Mouse (Mus musculus): ENCODE data around the gene Ascc2.
A peak's percentile ranks its signal among the peaks of the same experiment; 100 is the strongest.
"Not testable (repeated sequence)": the region's sequence is repeated elsewhere in the genome, so short reads cannot be mapped to it uniquely, and the experiment has no call there.

The Ascc2 gene

GRCm38 (mm10) chr11:4685510-4685909, 48.0 kb downstream of the Ascc2 start:
- DNase-seq: peak in 1 of 2 experiments; percentile 7

- peak in 1 of 2 experiments; percentile 5 for DNase-seq
Observed at GRCm38 (mm10) chr11:4687027-4687426, 49.5 kb downstream of the Ascc2 start.

- no peak for DNase-seq
Observed at GRCm38 (mm10) chr11:4687874-4688273, 50.3 kb downstream of the Ascc2 start.

- no peak for DNase-seq
Observed at GRCm38 (mm10) chr11:4688632-4689380, 51.3 kb downstream of the Ascc2 start.

- DNase-seq: no peak
Observed at GRCm38 (mm10) chr11:4690353-4690752, 52.8 kb downstream of the Ascc2 start.

- no peak for DNase-seq
Observed at GRCm38 (mm10) chr11:4691213-4691612, 53.7 kb downstream of the Ascc2 start.

- peak in 1 of 2 experiments; percentile 35 for DNase-seq
Observed at GRCm38 (mm10) chr11:4692162-4692561, 54.6 kb downstream of the Ascc2 start.

- peak; percentile 57 to 68 for DNase-seq
Observed at GRCm38 (mm10) chr11:4697043-4697983, 59.8 kb downstream of the Ascc2 start.

- no peak for DNase-seq
Observed at GRCm38 (mm10) chr11:4700726-4701125, 63.2 kb downstream of the Ascc2 start.

GRCm38 (mm10) chr11:4703688-4704071, 66.1 kb downstream of the Ascc2 start:
- DNase-seq: peak in 1 of 2 experiments; percentile 40

- DNase-seq: peak; percentile 96
Observed at GRCm38 (mm10) chr11:4704072-4704964, 66.8 kb downstream of the Ascc2 start, which contains the start of the genes Uqcr10 and Zmat5. Gene Uqcr10, minus strand, starts transcription at chr11:4704342. Gene Zmat5, plus strand, starts transcription at chr11:4704678.

- DNase-seq: no peak
Observed at GRCm38 (mm10) chr11:4705178-4705577, 67.6 kb downstream of the Ascc2 start.

GRCm38 (mm10) chr11:4710188-4710587, 72.6 kb downstream of the Ascc2 start:
- not testable (repeated sequence) for DNase-seq

GRCm38 (mm10) chr11:4712822-4713221, 75.3 kb downstream of the Ascc2 start:
- no peak for DNase-seq

- no peak for DNase-seq
Observed at GRCm38 (mm10) chr11:4714727-4715126, 77.2 kb downstream of the Ascc2 start.

- DNase-seq: no peak
Observed at GRCm38 (mm10) chr11:4715596-4715995, 78.0 kb downstream of the Ascc2 start.

GRCm38 (mm10) chr11:4716530-4717236, 79.1 kb downstream of the Ascc2 start:
- DNase-seq: no peak

- peak in 1 of 2 experiments; percentile 34 for DNase-seq
Observed at GRCm38 (mm10) chr11:4718548-4718947, 81.0 kb downstream of the Ascc2 start.

GRCm38 (mm10) chr11:4719961-4720360, 82.4 kb downstream of the Ascc2 start:
- no peak for DNase-seq

- DNase-seq: no peak
Observed at GRCm38 (mm10) chr11:4720393-4720792, 82.8 kb downstream of the Ascc2 start.

- no peak for DNase-seq
Observed at GRCm38 (mm10) chr11:4720900-4721580, 83.5 kb downstream of the Ascc2 start.
